Mouse (Mus musculus) gastrocnemius, postnatal 14 days (tissue): ENCODE measurements around the gene Fh1. TPM values are rescaled to one million over a fixed set of nuclear protein-coding genes. Genes with fewer than 3 reads are reported as not detected.

Source experiments
- DNase-seq: peaks from one replicate; pipeline ENCODE4 v3.0.0; 2021; ENCODE audit warnings: mixed read lengths
- intact Hi-C: fragments of 180-260 bp; cut with DNase I; formaldehyde crosslinking; loops from one replicate; pipeline ENCODE4 v1.15.1; 2025; ENCODE audit warnings: low total_unique reads
- total RNA-seq, 2 experiments: library from RNA; stranded (reverse); gene quantifications; 2 replicates each; pipeline ENCODE4 v1.2.3; 2021

Fh1 gene
- total RNA-seq, 2 experiments from 2014 or later, result 248 to 299 TPM

DNA sequence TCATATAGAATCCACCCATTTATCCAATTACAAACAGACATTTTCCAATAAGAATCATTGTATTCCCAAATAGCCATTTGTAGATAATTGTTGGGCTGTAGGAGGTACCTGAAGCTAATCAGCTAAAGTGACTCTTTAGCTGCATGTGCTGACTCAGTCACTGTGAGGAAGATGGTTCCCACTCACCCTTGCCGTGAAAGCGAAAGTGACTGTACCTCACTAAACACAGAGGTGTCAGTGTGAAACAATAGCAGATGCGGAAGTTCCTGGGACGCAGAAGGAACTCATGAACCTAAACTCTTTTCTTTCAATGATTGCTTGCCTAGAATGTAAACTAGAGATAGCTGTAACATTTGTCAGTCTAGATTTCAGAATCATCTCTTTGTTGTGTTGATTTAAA is 61.1 kb downstream of the Fh1 start:
- DNase-seq, result no peak
- intact Hi-C loops, result no loop called here

DNA sequence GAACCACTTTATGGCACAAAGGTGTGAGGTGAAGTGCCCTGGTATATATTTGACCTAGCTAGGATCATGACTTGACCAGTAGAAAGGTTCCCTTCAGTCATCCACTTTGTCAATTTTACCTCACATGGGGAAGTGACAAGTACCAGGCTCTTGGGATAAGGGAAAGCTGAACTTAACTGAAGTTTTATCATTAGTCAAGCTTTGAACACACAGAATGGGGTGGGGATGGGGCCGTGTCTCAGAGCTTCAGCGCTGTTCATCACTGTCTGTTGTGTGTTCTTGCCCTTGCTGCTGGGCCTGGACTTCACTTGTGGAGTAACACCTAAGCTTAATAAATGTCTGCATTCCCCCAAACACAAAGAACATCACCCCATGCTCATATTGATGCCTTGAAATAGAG is 63.1 kb downstream of the Fh1 start:
- intact Hi-C loops, result no loop called here
- DNase-seq, result no peak

DNA sequence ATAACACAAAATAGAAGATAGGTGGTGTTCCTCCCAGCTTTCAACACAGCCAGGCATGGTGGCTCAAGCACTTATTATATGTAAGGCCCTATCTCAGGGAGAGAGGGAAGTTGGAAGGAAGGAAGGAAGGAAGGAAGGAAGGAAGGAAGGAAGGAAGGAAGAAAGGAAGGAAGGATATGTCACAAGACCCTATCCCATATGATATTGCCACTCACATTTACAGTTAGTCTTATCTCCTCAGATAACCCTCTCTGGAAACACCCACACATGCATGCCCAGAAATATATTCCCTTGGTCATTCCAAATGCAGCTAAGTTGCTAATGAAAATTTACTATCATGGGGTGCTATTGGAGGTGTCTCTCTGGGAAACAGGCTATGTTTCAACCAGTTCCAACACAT is 63.6 kb downstream of the Fh1 start:
- no peak for DNase-seq
- intact Hi-C loops, result no loop called here

GRCm38 (mm10) chr1:175554641-175555040 is 70.8 kb downstream of the Fh1 start:
- intact Hi-C loops, result no loop called here
- no peak for DNase-seq

DNA sequence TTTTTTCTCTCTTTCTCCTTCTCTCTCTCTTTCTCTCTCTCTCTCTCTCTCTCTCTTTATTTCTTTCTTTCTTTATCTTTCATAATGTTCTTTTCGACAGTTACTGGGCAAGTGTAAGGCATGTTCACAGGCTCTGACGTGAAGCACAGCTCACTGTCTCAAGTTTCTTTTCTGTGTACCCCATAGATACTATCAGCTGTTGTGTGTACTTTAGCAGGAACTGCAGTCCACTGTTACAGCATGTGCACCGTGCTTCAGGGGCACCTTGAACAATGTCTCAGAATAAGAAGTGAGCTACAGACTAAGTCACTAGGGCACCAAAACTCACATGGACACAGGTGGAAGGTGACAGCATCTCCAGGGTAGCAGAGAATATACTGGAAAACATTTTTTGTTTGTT is 73.0 kb downstream of the Fh1 start:
- intact Hi-C loops, result no loop called here
- no peak for DNase-seq

GRCm38 (mm10) chr1:175550586-175550985 is 74.8 kb downstream of the Fh1 start:
- intact Hi-C loops, result no loop called here
- DNase-seq, result no peak

Other genes starting within 250 kb of the Fh1 start
- under 1 TPM; 0.12 to 0.22 TPM for gene Rgs7, start 133.1 kb downstream of the Fh1 start, total RNA-seq
- under 1 TPM; 0.08 to 0.11 TPM for gene Kmo, start 5.3 kb downstream of the Fh1 start, total RNA-seq
- gene Opn3, start 67.1 kb upstream of the Fh1 start, total RNA-seq, result 1 to 10 TPM; 6.8 to 8.5 TPM
- gene Chml, start 67.3 kb upstream of the Fh1 start, total RNA-seq, result 1 to 10 TPM; 3.0 to 4.5 TPM
- not detected for gene Wdr64, start 73.0 kb upstream of the Fh1 start, total RNA-seq